Mouse (Mus musculus) limb, embryonic 11.5 days (tissue): ENCODE results near the gene Ccdc190. TPM values are rescaled to one million over a fixed set of nuclear protein-coding genes. Genes with fewer than 3 reads are reported as not detected.

Experiments
- ATAC-seq: fragments of 200-750 bp; cut with Nextera tagmentation; 2 replicates; pipeline ENCODE4 v1.8.0; 2017; ENCODE audit warnings: low read depth; ENCODE audit not compliant: insufficient number of reproducible peaks, low FRiP score, low TSS enrichment
- DNase-seq: peaks from one replicate; pipeline ENCODE4 v3.0.0-alpha.2; 2015; ENCODE audit warnings: low spot score
- H3K27ac ChIP-seq: fragments of 300-500 bp; sonication (generic); replicated peaks from 2 replicates; pipeline ENCODE4 v1.5.1; 2014; ENCODE audit warnings: low read depth, mild to moderate bottlenecking, low read length
- H3K27me3 ChIP-seq: fragments of 300-500 bp; sonication (generic); 2 replicates; pipeline ENCODE4 v1.6.1; 2014; ENCODE audit warnings: mild to moderate bottlenecking, low read length, mixed read lengths; ENCODE audit not compliant: control insufficient read depth, insufficient read depth
- H3K36me3 ChIP-seq: fragments of 300-500 bp; sonication (generic); 2 replicates; pipeline ENCODE4 v1.6.1; 2014; ENCODE audit warnings: mild to moderate bottlenecking, low read length, moderate library complexity, mixed read lengths; ENCODE audit not compliant: control insufficient read depth, insufficient read depth
- H3K4me1 ChIP-seq: fragments of 300-500 bp; sonication (generic); 2 replicates; pipeline ENCODE4 v1.6.1; 2014; ENCODE audit warnings: low read length, mixed read lengths; ENCODE audit not compliant: control insufficient read depth, insufficient read depth
- H3K4me2 ChIP-seq: fragments of 300-500 bp; sonication (generic); 2 replicates; pipeline ENCODE4 v1.6.1; 2014; ENCODE audit warnings: low read depth, mild to moderate bottlenecking, moderate library complexity; ENCODE audit not compliant: severe bottlenecking
- H3K4me3 ChIP-seq: fragments of 300-500 bp; sonication (generic); 2 replicates; pipeline ENCODE4 v1.5.1; 2014; ENCODE audit warnings: low read depth, low read length
- H3K9ac ChIP-seq: fragments of 300-500 bp; sonication (generic); 2 replicates; pipeline ENCODE4 v1.6.1; 2014; ENCODE audit warnings: mild to moderate bottlenecking, low read length
- H3K9me3 ChIP-seq: fragments of 300-500 bp; sonication (generic); 2 replicates; pipeline ENCODE4 v1.6.1; 2016; ENCODE audit warnings: low read length; ENCODE audit not compliant: control insufficient read depth
- WGBS: fragments of 180-500 bp; shearing (Covaris S2); extraction: QIAGEN DNeasy Blood & Tissue Kit; methylation state at CpG from one replicate; pipeline ENCODE4 v1.1.7; 2014; 5-methylcytosine and 5-hydroxymethylcytosine counted together
- polyA plus RNA-seq: library from polyadenylated mRNA; unstranded; fragments of >200 nt; fragmentation: Nextera tagmentation; extraction: Ambion mirVana; gene quantifications from 2 replicates; pipeline ENCODE4 v1.2.1, GENCODE M21; 2014

Ccdc190 gene
- polyA plus RNA-seq = not detected in 2 replicates

DNA sequence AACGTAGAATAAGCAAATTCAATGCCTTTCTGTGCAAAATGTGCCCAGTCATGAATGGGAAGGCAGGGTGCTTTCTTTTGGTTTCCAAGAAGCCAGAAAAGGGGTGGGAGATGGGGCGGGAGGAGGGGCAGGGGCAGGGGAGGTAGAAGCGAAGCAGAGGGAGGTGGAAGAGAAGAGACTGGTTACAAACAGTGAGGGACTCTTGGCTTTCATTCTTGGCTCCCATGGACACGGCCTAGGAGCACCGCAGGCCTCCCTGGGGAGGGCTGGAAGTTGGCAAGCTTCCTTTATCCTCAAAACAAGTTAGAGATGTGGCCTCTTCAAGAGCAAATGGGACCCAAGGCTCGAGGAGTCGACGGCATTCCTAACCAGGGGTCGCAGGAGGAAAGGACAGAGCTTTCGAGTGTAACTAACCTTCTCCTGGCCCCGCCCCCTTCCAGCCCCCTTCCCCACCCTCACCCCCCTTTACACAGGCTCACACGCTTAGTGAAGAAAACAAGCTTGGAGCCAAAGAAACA is at the start of gene Ccdc190:
Ccdc190 (plus strand) TSS at position 195 of the 518 bp plus-strand sequence.
- Histone ChIP-seq H3K4me1 (no peaks in the 10 kb centered on the region), H3K9me3 (no peaks in the 10 kb centered on the region), H3K27me3 (no peaks in the 10 kb centered on the region), H3K9ac (no peak within 1 kb of the TSS), H3K4me3 (no peak within 1 kb of the TSS), H3K36me3 (no peaks in the 10 kb centered on the region), H3K4me2 (peak within 1 kb of the TSS; percentile 12; the same call in 1 of the 2 replicates), H3K27ac (no peak within 1 kb of the TSS)
- 27% methylated on average over 12 of the region's 12 CpGs for WGBS
- ATAC-seq = peak; percentile 3; the same call in 1 of the 2 replicates
- DNase-seq = no peak

GRCm38 (mm10) chr1:169879060-169879459 is 49.4 kb upstream of the Ccdc190 start:
- Histone ChIP-seq H3K9ac (no peak overlapping the region), H3K4me3 (no peak overlapping the region), H3K27ac (no peak overlapping the region), H3K9me3 (no peaks in the 10 kb centered on the region), H3K36me3 (no peaks in the 10 kb centered on the region), H3K4me2 (no peak overlapping the region), H3K4me1 (no peaks in the 10 kb centered on the region), H3K27me3 (no peaks in the 10 kb centered on the region)
- 90% methylated on average over 4 of the region's 4 CpGs for WGBS
- DNase-seq = no peak
- ATAC-seq = no peak

DNA sequence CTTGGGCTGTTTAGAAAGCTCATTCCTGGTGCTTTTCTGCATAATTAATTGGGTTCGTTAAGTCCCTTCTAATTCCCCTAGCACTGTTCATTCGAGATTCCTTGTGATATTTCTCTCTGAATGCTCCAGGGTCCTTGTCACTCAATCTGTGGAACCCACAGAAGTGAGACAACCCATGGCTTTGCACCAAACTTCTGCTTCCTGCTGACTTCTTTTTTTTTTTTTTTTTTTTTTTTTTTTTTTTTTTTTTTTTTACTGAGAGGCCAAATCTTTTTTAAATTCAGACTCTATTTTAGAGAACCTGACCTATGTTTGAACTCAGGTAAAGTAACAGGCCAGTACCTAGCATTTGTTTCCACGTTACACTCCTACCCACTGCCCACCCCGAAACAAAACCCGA is 48.3 kb upstream of the Ccdc190 start:
- no peak overlapping the region for H3K27ac ChIP-seq
- no peak for DNase-seq
- no peak overlapping the region for H3K4me2 ChIP-seq
- H3K9me3 ChIP-seq = no peaks in the 10 kb centered on the region
- H3K9ac ChIP-seq = no peak overlapping the region
- no peak overlapping the region for H3K4me3 ChIP-seq
- H3K36me3 ChIP-seq = no peaks in the 10 kb centered on the region
- no peak for ATAC-seq
- 78% methylated on average over 5 of the region's 5 CpGs for WGBS
- H3K4me1 ChIP-seq = no peaks in the 10 kb centered on the region
- no peaks in the 10 kb centered on the region for H3K27me3 ChIP-seq

DNA sequence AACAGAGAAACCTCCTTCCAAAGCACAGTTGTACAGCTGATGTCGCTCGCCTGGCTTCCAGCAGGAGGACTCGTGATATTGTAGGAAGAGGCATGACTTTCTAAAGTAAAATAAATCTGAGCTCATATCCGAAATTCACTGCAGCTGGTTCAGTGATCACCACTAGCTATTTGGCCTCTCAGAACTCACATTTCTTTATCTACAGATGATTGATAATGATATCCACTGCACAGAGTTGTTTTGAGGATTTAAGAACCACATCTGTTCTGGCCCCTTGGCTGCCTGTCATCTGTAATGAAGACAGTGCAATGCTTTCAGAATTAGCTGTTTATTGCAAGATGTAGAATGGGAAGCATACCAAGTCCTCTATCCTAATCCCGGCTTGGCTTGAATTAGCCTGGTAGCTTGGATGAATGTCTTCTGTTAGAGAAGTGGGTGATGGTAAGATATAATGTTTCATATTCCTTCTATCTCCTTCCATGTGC is 45.3 kb upstream of the Ccdc190 start:
- Histone ChIP-seq H3K9me3 (no peaks in the 10 kb centered on the region), H3K27ac (no peak overlapping the region), H3K4me3 (no peak overlapping the region), H3K27me3 (no peaks in the 10 kb centered on the region), H3K9ac (no peak overlapping the region), H3K4me1 (no peaks in the 10 kb centered on the region), H3K4me2 (no peak overlapping the region), H3K36me3 (no peaks in the 10 kb centered on the region)
- ATAC-seq (no peak), DNase-seq (no peak)
- WGBS = 88% methylated on average over 5 of the region's 5 CpGs

DNA sequence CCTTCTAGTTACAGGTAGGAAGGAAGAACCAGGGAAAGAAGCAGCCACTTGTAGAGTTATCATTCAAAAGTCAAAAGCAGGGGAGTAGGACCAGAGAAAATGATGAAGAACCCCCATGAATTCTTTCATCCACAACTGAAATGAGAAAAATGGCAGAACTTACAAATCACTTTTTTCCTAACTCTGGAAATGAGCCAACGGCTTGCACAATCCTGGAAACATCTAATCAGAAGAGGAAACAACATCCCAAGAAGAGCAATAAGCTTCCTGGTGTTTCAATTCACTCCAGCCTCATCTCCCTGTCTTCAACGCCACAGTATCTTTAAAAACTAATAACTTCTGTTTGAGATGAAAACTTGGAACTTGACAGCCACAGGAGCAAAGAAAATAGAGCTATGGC is 39.2 kb upstream of the Ccdc190 start:
- no peaks in the 10 kb centered on the region for H3K36me3 ChIP-seq
- DNase-seq (no peak), ATAC-seq (no peak)
- WGBS = 90% methylated on average over 2 of the region's 2 CpGs
- no peak overlapping the region for H3K4me3 ChIP-seq
- H3K9me3 ChIP-seq = no peaks in the 10 kb centered on the region
- no peak overlapping the region for H3K9ac ChIP-seq
- no peaks in the 10 kb centered on the region for H3K27me3 ChIP-seq
- no peak overlapping the region for H3K4me2 ChIP-seq
- H3K4me1 ChIP-seq = no peaks in the 10 kb centered on the region
- no peak overlapping the region for H3K27ac ChIP-seq

DNA sequence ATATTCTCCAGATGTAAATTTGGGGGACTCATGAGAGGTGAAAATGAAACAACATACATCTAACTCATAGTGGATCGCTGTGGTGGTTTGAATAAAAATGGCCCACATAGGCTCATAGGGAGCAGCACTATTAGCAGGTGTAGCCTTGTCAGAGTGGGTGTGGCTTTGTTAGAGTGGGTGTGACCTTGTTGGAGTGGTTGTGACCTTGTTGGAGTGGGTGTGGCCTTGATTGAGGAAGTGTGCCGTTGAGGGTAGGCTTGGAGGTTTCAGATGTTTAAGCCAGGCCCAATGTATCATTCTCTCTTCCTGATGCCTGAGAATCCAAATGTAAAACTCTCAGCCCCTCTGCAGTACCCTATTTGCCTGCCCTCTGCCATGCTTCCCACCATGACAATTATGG is 34.5 kb upstream of the Ccdc190 start:
- no peak overlapping the region for H3K9ac ChIP-seq
- no peaks in the 10 kb centered on the region for H3K9me3 ChIP-seq
- H3K27ac ChIP-seq = no peak overlapping the region
- WGBS = 81% methylated on average over 2 of the region's 2 CpGs
- no peaks in the 10 kb centered on the region for H3K4me1 ChIP-seq
- H3K4me3 ChIP-seq = no peak overlapping the region
- DNase-seq (no peak), ATAC-seq (no peak)
- H3K4me2 ChIP-seq = no peak overlapping the region
- H3K27me3 ChIP-seq = no peaks in the 10 kb centered on the region
- no peaks in the 10 kb centered on the region for H3K36me3 ChIP-seq

- H3K27ac ChIP-seq = no peak overlapping the region
- no peaks in the 10 kb centered on the region for H3K4me1 ChIP-seq
- H3K4me2 ChIP-seq = no peak overlapping the region
- ATAC-seq (no peak), DNase-seq (no peak)
- no peak overlapping the region for H3K4me3 ChIP-seq
- H3K9ac ChIP-seq = no peak overlapping the region
- no peaks in the 10 kb centered on the region for H3K27me3 ChIP-seq
- H3K36me3 ChIP-seq = no peaks in the 10 kb centered on the region
- no peaks in the 10 kb centered on the region for H3K9me3 ChIP-seq
- WGBS = 81% methylated on average over 1 of the region's 1 CpGs
Measured at GRCm38 (mm10) chr1:169895686-169896085, 32.8 kb upstream of the Ccdc190 start.

DNA sequence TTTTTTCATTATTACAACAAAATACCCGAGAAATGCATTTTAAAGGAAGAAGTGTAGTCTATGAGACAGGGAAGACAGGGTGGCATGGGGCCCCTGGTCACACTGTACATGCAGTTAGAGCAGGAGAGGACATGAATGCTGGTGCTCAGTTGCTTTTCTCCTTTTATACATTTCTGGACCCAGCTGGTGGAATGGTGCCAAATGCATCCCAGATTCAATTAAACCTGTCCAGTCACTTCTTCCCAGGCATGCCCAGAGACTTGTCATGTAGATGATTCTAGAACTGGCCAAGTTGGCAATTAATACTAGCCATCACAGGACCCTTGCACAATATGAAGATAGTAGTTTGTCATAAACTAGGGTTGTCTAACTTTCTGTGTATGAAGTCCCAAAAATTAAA is 30.5 kb upstream of the Ccdc190 start:
- no peaks in the 10 kb centered on the region for H3K27me3 ChIP-seq
- no peak for ATAC-seq
- no peaks in the 10 kb centered on the region for H3K36me3 ChIP-seq
- H3K4me1 ChIP-seq = no peaks in the 10 kb centered on the region
- H3K4me2 ChIP-seq = no peak overlapping the region
- no peak overlapping the region for H3K27ac ChIP-seq
- no peak for DNase-seq
- no peaks in the 10 kb centered on the region for H3K9me3 ChIP-seq
- H3K9ac ChIP-seq = no peak overlapping the region
- no peak overlapping the region for H3K4me3 ChIP-seq
- WGBS = 49% methylated on average over 1 of the region's 1 CpGs

- no peak overlapping the region for H3K4me3 ChIP-seq
- no peaks in the 10 kb centered on the region for H3K9me3 ChIP-seq
- WGBS = 78% methylated on average over 7 of the region's 7 CpGs
Measured at GRCm38 (mm10) chr1:169898607-169899006, 29.8 kb upstream of the Ccdc190 start.

More at GRCm38 (mm10) chr1:169898607-169899006, 29.8 kb upstream of the Ccdc190 start:
- no peak for DNase-seq
- no peak for ATAC-seq
- no peak overlapping the region for H3K27ac ChIP-seq
- no peak overlapping the region for H3K9ac ChIP-seq
- H3K4me2 ChIP-seq = no peak overlapping the region
- no peaks in the 10 kb centered on the region for H3K4me1 ChIP-seq
- no peaks in the 10 kb centered on the region for H3K36me3 ChIP-seq
- no peaks in the 10 kb centered on the region for H3K27me3 ChIP-seq
